Mouse (Mus musculus): ENCODE measurements around the gene Plekhg1. TPM values are rescaled to one million over a fixed set of nuclear protein-coding genes. Genes with fewer than 3 reads are reported as not detected.
A peak's percentile ranks its signal among the peaks of the same experiment; 100 is the strongest.

The Plekhg1 gene
- total RNA-seq, 2 experiments from 2014 or later: 2.7 to 4.9 TPM

GRCm38 (mm10) chr10:3972237-3972636, 232.1 kb downstream of the Plekhg1 start:
- intact Hi-C loops (cut with DNase I): no loop called here
- H3K27ac ChIP-seq: peak overlapping the region; percentile 88
- no peak for TF ChIP-seq CTCF (IDR thresholded peaks at IDR 0.05)
- no peak for DNase-seq
- H3K4me3 ChIP-seq: no peak overlapping the region; the same call in 1 of the 2 replicates

DNA sequence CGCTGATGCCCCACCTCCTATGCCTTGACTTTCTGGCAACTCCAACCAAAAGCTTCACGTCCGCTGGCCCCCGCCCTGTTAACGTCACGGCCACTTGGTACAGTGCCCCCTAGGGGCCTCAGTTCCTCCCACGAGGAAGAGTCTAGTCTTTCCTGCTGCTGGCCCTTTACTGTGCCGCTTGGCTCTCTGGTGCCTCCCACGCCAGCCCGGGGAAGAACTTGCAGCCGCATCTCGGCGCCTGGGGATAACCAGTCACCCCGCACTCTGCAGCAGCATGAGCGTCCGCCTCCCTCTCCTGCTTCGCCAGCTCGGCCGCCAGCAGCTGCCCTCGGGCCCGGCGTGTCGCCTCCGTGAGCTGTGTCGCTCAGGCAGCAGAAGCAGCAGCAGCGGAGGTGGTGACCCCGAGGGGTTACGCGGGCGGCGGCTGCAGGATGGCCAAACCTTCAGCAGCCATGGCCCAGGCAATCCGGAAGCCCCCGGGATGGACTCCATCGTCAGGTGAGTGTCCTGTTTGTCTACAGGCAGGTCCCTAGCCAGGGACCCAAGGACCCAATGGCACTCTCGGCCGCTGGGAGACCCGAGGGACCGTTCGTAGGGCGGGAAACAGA, 232.9 kb downstream of the Plekhg1 start, which contains the start of gene Mthfd1l:
Gene Mthfd1l, plus strand, starts transcription at position 138 of the 608 bp plus-strand sequence.
- DNase-seq: peak; percentile 79
- peak; percentile 63 for TF ChIP-seq CTCF (IDR thresholded peaks at IDR 0.05)
- intact Hi-C loops (cut with DNase I): no loop called here
- Histone ChIP-seq H3K4me3 (peak within 1 kb of the TSS; percentile 91), H3K27ac (peak within 1 kb of the TSS; percentile 88)

DNA sequence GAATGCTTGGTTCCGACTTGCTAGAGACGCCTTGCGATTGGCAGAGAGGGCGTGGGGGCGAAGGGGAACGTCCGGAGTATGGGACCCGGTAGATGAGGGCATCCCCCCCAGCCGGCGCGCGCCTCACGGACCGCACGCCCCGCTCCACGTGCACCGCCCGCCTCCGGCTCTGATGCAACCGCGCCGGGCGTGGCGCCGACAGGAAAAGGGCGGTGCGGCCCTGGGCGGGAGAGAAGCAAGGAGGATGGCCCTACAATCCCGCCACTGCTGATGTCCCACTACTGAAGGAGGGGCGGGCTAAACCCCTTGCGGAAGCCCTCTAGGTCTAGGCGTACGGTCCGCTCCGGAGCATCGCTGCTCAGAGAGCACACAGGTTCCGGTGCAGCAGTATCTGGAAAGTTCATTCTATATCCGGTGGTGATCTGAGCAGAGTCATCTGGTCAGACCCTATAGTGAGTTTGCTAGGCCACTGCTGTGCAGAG, 233.5 kb downstream of the Plekhg1 start:
- intact Hi-C loops (cut with DNase I): no loop called here
- peak overlapping the region; percentile 88 for H3K27ac ChIP-seq
- peak overlapping the region; percentile 91 for H3K4me3 ChIP-seq
- DNase-seq: peak; percentile 92
- TF ChIP-seq CTCF (IDR thresholded peaks at IDR 0.05): no peak

DNA sequence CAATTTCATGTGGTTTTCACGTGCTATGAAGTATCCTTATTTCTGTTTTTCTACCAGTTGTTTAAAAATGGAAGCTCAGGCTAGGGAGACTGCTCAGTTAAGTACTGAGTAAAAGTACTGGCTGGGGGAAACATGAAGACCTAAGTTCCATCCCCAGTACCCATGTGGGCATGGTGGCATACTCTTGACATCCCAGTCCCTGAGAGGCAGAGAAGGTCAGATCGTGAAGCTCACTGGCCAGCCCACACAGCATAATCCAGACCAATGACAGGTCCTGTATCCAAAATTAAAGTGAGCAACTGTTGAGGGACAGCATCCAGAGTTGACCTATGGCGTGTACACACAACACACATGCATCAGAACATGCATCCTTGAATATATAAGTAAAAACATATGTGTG, 234.2 kb downstream of the Plekhg1 start:
- TF ChIP-seq CTCF (IDR thresholded peaks at IDR 0.05): no peak
- Histone ChIP-seq H3K27ac (peak overlapping the region; percentile 88; the same call in 1 of the 2 replicates), H3K4me3 (no peak overlapping the region)
- intact Hi-C loops (cut with DNase I): no loop called here
- no peak for DNase-seq

- Histone ChIP-seq H3K4me3 (no peak overlapping the region), H3K27ac (no peak overlapping the region)
- no peak for TF ChIP-seq CTCF (IDR thresholded peaks at IDR 0.05)
- no peak for DNase-seq
- intact Hi-C loops (cut with DNase I): no loop called here
Observed at GRCm38 (mm10) chr10:3975898-3976622, 235.9 kb downstream of the Plekhg1 start.

DNA sequence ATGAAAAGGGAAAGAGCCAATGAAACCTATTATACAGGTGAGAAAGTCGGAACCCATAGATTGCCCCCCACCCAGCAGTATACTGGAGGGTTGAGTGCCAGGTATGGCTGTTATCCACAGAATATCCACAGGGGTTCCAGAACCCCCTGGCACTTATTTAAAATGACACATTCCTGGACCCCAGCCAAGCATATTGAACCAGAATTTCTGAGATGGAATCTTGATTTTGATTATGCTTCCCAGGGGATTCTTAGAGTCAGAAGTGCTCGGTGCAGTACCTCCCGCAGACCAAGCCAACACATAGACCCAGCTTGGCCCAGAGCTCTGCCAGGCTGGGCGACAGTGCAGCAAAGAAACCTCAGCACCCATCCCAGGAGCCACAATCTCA, 236.5 kb downstream of the Plekhg1 start:
- TF ChIP-seq CTCF (IDR thresholded peaks at IDR 0.05): no peak
- Histone ChIP-seq H3K4me3 (no peak overlapping the region), H3K27ac (no peak overlapping the region)
- intact Hi-C loops (cut with DNase I): no loop called here
- DNase-seq: no peak

- no peak overlapping the region for H3K27ac ChIP-seq
- no peak overlapping the region for H3K4me3 ChIP-seq
- no peak for TF ChIP-seq CTCF (IDR thresholded peaks at IDR 0.05)
- intact Hi-C loops (cut with DNase I): no loop called here
- DNase-seq: no peak
Observed at GRCm38 (mm10) chr10:3978326-3978725, 238.2 kb downstream of the Plekhg1 start.

GRCm38 (mm10) chr10:3978792-3979488, 238.8 kb downstream of the Plekhg1 start:
- Histone ChIP-seq H3K27ac (no peak overlapping the region), H3K4me3 (no peak overlapping the region)
- no peak for TF ChIP-seq CTCF (IDR thresholded peaks at IDR 0.05)
- DNase-seq: no peak
- intact Hi-C loops (cut with DNase I): no loop called here

GRCm38 (mm10) chr10:3980231-3980630, 240.1 kb downstream of the Plekhg1 start:
- H3K27ac ChIP-seq: no peak overlapping the region
- intact Hi-C loops (cut with DNase I): no loop called here
- H3K4me3 ChIP-seq: no peak overlapping the region
- no peak for DNase-seq
- no peak for TF ChIP-seq CTCF (IDR thresholded peaks at IDR 0.05)

DNA sequence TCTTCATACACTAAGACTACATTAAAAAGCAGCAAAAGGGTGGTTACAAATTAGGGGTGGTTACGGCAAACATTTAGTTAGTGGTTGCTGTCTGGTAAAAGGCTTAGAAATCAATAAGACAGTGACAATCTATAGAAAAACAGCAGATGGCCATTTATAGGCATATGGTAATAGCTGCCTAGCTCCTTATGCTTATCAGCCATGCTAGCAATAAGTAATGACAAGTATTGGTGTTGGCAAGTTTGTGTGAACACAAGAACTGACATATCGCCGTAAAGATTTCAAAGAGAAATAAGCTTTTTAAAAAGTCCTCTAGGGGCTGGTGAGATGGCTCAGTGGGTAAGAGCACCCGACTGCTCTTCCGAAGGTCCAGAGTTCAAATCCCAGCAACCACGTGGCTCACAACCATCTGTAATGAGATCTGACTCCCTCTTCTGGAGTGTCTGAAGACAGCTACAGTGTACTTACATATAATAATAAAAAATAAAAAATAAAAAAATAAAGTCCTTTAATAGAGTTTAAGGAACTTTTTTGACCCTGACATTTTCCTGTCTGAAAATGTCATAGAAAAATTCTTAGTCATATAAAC, 250.2 kb downstream of the Plekhg1 start:
- no peak overlapping the region for H3K27ac ChIP-seq
- no peak for DNase-seq
- no peak for TF ChIP-seq CTCF (IDR thresholded peaks at IDR 0.05)
- no peak overlapping the region for H3K4me3 ChIP-seq
- intact Hi-C loops (cut with DNase I): no loop called here

DNA sequence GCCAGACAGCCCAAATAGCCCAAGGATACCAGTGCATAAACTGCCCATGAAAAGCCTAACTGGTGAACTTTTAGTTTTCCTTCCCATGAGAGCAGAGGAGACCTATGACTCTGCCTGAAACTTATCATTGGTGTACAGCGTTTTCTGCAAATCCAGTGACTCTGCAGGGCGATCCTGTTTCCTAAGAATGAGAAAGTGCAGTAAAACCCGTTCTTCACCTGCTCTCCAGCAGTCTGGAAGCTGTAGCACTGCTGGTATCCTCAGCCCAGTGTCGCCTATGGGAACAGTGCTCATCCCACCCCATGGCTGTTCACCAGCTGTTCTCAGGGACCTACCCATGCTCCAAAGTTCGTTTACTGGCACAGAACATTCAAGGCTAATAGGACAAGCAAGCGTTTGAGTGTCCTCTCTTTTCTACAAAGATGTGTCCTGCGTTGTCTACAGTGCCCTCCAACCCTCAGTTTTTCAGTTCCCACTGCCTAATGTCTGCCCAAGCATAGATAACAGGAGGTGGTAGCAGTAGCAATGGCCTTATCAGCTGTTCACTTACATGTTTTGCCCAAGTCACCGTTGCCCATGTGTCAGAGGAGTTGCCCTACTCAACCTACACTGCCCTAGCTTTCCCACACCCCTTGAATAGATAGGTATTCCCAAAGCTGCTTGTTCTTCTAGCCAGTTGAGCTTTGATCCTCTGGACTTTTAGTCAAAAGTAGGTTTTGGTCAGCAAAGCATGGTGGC, 253.4 kb downstream of the Plekhg1 start:
- no peak for TF ChIP-seq CTCF (IDR thresholded peaks at IDR 0.05)
- Histone ChIP-seq H3K27ac (no peak overlapping the region), H3K4me3 (no peak overlapping the region)
- no peak for DNase-seq
- intact Hi-C loops (cut with DNase I): no loop called here

DNA sequence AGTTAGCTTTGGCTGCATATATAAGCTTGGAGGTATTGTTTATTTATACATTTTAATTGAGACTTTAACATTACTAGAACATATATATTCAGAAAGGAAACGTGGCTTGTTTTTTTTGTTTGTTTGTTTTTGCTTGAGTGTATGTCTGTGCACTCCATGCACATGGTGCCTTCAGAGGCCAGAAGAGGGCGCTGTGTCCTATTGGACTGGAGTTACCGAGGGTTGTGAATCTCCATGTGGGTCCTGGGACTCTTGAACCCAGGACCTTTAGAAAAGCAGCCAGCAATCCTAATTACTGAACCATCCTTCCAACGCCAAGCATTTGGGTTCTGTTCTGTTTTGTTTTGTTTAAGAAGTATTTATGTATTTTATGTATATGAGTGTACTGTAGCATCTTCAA, 255.1 kb downstream of the Plekhg1 start:
- peak; percentile 26; the same call in 1 of the 2 replicates for TF ChIP-seq CTCF (IDR thresholded peaks at IDR 0.05)
- intact Hi-C loops (cut with DNase I): no loop called here
- DNase-seq: no peak
- Histone ChIP-seq H3K27ac (no peak overlapping the region), H3K4me3 (no peak overlapping the region)

Measured in gastrocnemius, adult 2 months (tissue).